Mouse (Mus musculus) bone marrow macrophage, adult 2 months (primary cell): Measurements from ENCODE around the gene Pdcl2. TPM values are rescaled to one million over a fixed set of nuclear protein-coding genes. Genes with fewer than 3 reads are reported as not detected.
A peak's percentile ranks its signal among the peaks of the same experiment; 100 is the strongest.

Experiments
- H3K27ac ChIP-seq: 2 replicates; pipeline ENCODE4 v1.5.1; 2012; ENCODE audit warnings: low read depth, low read length; ENCODE audit not compliant: insufficient read depth
- H3K4me1 ChIP-seq: 2 replicates; pipeline ENCODE4 v1.6.1; 2012; ENCODE audit warnings: low read length; ENCODE audit not compliant: control insufficient read depth, insufficient read depth
- H3K4me3 ChIP-seq: 2 replicates; pipeline ENCODE4 v1.5.1; 2012; ENCODE audit warnings: mild to moderate bottlenecking, low read length, moderate library complexity; ENCODE audit not compliant: insufficient read depth
- CTCF ChIP-seq: IDR thresholded peaks from 2 replicates; pipeline ENCODE4 v1.5.1; 2012; ENCODE audit warnings: low read depth, mild to moderate bottlenecking, low read length, moderate library complexity
- POLR2A ChIP-seq: IDR thresholded peaks from 2 replicates; pipeline ENCODE4 v1.6.1; 2012; ENCODE audit warnings: mild to moderate bottlenecking, low read depth, low read length, borderline replicate concordance
- polyA plus RNA-seq: library from polyadenylated mRNA; stranded (reverse); fragments of >200 nt; gene quantifications from 2 replicates; pipeline ENCODE4 v1.2.4, GENCODE M21; 2012; ENCODE audit not compliant: missing spikeins, insufficient read depth, insufficient read length

The Pdcl2 gene
- polyA plus RNA-seq, 1 experiment, result not detected

GRCm38 (mm10) chr5:76304452-76305341 lies 26.3 kb downstream of the Pdcl2 start, which contains the start of gene Clock:
Clock (minus strand) TSS chr5:76304792.
- H3K27ac ChIP-seq, result peak within 1 kb of the TSS; percentile 83
- TF ChIP-seq POLR2A (no peak), CTCF (no peak; the same call in 1 of the 2 replicates)
- 0 out of 2 replicates have a peak, but pooled peaks cover 2% of the 10 kb centered on the region for H3K4me1 ChIP-seq
- peak within 1 kb of the TSS; percentile 74 for H3K4me3 ChIP-seq

- no peak for TF ChIP-seq CTCF
- TF ChIP-seq POLR2A, result peak; percentile 37; the same call in 1 of the 2 replicates
- H3K27ac ChIP-seq, result peak overlapping the region; percentile 83
- H3K4me3 ChIP-seq, result peak overlapping the region; percentile 74
- H3K4me1 ChIP-seq, result 0 out of 2 replicates have a peak, but pooled peaks cover 2% of the 10 kb centered on the region
These were observed 27.1 kb downstream of the Pdcl2 start for GRCm38 (mm10) chr5:76303745-76304451.

GRCm38 (mm10) chr5:76303379-76303744 lies 27.6 kb downstream of the Pdcl2 start:
- H3K4me3 ChIP-seq, result peak overlapping the region; percentile 74
- H3K4me1 ChIP-seq, result 0 out of 2 replicates have a peak, but pooled peaks cover 2% of the 10 kb centered on the region
- TF ChIP-seq POLR2A (no peak), CTCF (no peak)
- H3K27ac ChIP-seq, result peak overlapping the region; percentile 83

GRCm38 (mm10) chr5:76302009-76302408 lies 28.9 kb downstream of the Pdcl2 start:
- no peak for TF ChIP-seq POLR2A
- TF ChIP-seq CTCF, result no peak

GRCm38 (mm10) chr5:76289234-76289691 lies 41.7 kb downstream of the Pdcl2 start:
- TF ChIP-seq CTCF, result no peak
- no peak for TF ChIP-seq POLR2A
- no peak overlapping the region for H3K27ac ChIP-seq
- peaks cover 4% of the 10 kb centered on the region; the same call in 1 of the 2 replicates for H3K4me1 ChIP-seq
- no peak overlapping the region for H3K4me3 ChIP-seq

More at GRCm38 (mm10) chr5:76302009-76302408, 28.9 kb downstream of the Pdcl2 start:
- Histone ChIP-seq H3K27ac (no peak overlapping the region), H3K4me3 (no peak overlapping the region), H3K4me1 (0 out of 2 replicates have a peak, but pooled peaks cover 2% of the 10 kb centered on the region)

GRCm38 (mm10) chr5:76288256-76288655 lies 42.7 kb downstream of the Pdcl2 start:
- TF ChIP-seq CTCF, result no peak
- no peak for TF ChIP-seq POLR2A
- no peak overlapping the region for H3K27ac ChIP-seq
- no peak overlapping the region for H3K4me3 ChIP-seq
- H3K4me1 ChIP-seq, result peaks cover 4% of the 10 kb centered on the region; the same call in 1 of the 2 replicates

DNA sequence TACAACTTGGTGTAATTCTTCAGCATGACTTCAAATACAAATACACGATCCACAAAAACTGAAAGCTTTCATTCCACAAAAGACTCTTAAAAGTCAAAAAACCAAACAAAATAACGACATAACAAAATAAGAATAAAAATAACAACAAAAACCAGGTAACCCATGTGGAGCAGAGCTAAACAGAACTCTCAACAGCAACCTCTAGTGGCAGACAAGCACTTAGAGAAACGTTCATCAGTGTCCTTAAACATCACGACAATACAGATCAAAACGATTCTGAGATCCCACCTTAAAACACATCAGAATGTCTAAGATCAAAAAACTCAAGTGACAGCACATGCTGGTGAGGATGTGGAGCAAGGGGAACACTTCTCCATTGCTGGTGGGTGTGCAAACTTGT lies 43.9 kb downstream of the Pdcl2 start:
- no peak for TF ChIP-seq CTCF
- no peak for TF ChIP-seq POLR2A
- Histone ChIP-seq H3K4me1 (peaks cover 4% of the 10 kb centered on the region; the same call in 1 of the 2 replicates), H3K4me3 (no peak overlapping the region), H3K27ac (no peak overlapping the region)

GRCm38 (mm10) chr5:76285699-76286098 lies 45.3 kb downstream of the Pdcl2 start:
- Histone ChIP-seq H3K4me3 (no peak overlapping the region), H3K4me1 (peaks cover 7% of the 10 kb centered on the region), H3K27ac (no peak overlapping the region)
- no peak for TF ChIP-seq CTCF
- no peak for TF ChIP-seq POLR2A

DNA sequence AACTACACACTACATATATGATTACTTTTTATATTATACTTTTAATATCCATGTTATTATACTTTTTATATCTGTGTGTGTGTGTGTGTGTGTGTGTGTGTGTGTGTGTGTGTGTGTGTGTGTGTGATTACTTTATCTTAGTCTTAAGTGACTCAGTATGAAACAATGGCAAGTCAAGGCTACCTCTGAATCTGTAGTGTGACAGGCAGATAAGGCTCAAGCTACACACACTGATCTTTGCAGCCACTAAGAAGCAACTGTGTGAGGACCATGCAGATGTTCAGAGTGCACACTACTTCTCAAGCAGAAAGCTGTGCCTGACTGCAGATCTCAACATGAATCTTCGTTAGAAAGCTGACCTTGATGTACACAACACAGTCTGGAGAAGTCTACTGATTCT lies 47.1 kb downstream of the Pdcl2 start:
- no peak overlapping the region for H3K4me3 ChIP-seq

GRCm38 (mm10) chr5:76274977-76275376 lies 56.0 kb downstream of the Pdcl2 start:
- Histone ChIP-seq H3K4me3 (no peak overlapping the region), H3K4me1 (0 out of 2 replicates have a peak, but pooled peaks cover 3% of the 10 kb centered on the region), H3K27ac (no peak overlapping the region)
- TF ChIP-seq POLR2A (no peak), CTCF (no peak)

More for the DNA sequence above, 47.1 kb downstream of the Pdcl2 start:
- TF ChIP-seq CTCF (no peak), POLR2A (no peak)
- Histone ChIP-seq H3K27ac (no peak overlapping the region), H3K4me1 (peaks cover 8% of the 10 kb centered on the region)

Other genes starting within 250 kb of the Pdcl2 start
- gene Srd5a3, start 190.9 kb downstream of the Pdcl2 start, polyA plus RNA-seq, result 57.3 and 60.0 TPM in 2 replicates
- 56.9 and 60.9 TPM in 2 replicates for gene Tmem165, start 147.3 kb downstream of the Pdcl2 start, polyA plus RNA-seq
- 15.4 and 16.0 TPM in 2 replicates for gene Clock, start 26.4 kb downstream of the Pdcl2 start, polyA plus RNA-seq
- gene Nmu, start 32.6 kb upstream of the Pdcl2 start, polyA plus RNA-seq, result not detected in 2 replicates
- gene Gm7271, start 152.9 kb upstream of the Pdcl2 start, polyA plus RNA-seq, result not detected in 2 replicates
- 48.8 and 57.5 TPM in 2 replicates for gene Exoc1, start 198.2 kb upstream of the Pdcl2 start, polyA plus RNA-seq